Mouse (Mus musculus): Measurements from ENCODE around the gene Tent4b. TPM values are rescaled to one million over a fixed set of nuclear protein-coding genes. Genes with fewer than 3 reads are reported as not detected.

Tent4b gene
- polyA plus RNA-seq, 1 experiment from 2014 or later: 6.7 TPM

DNA sequence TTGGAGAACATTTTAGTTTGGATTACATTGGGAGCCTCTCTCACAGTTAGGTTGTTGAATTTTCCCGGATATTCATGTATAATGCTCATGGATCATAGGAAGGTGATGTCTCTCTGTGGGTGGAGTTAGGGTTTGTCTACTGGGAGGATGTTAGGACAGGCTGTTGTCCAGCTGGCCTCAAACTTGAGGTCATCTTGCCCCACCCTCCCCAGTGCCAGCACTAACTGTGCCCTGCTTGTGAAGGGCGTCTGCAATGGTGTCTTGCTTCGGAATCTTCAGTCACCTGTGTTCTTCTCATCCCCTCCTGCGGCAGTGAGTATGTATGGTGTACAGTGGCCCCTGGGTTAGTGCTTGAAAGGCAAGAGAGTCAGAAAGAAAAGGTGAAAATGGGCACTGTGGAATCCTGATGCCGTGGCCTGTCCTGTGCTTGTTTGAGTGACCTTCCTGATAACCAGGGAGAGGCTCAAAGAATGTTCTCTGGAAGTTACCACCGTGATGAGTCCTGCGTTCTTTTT is 61.5 kb downstream of the Tent4b start:
- no peak overlapping the region for H3K4me2 ChIP-seq (replicated peaks; ENCODE audit: low read depth, low read length)
- H3K36me3 ChIP-seq (ENCODE audit: insufficient read depth, low read length): peaks cover 7% of the 10 kb centered on the region; the same call in 1 of the 2 replicates
- H3K27me3 ChIP-seq (replicated peaks; ENCODE audit: insufficient read depth, low read length): no peaks in the 10 kb centered on the region
- no peak overlapping the region for H3K9ac ChIP-seq (replicated peaks; ENCODE audit: low read depth)
- no peak overlapping the region for H3K4me3 ChIP-seq (ENCODE audit: low read depth, low read length)
- 83% methylated on average over 7 of the region's 7 CpGs for WGBS
- H3K9me3 ChIP-seq (ENCODE audit: low read length): no peaks in the 10 kb centered on the region
- H3K27ac ChIP-seq (ENCODE audit: low read length): no peak overlapping the region
- peaks cover 7% of the 10 kb centered on the region; the same call in 1 of the 2 replicates for H3K4me1 ChIP-seq (ENCODE audit: insufficient read depth, low read depth, low read length)
- TF ChIP-seq EP300 (IDR thresholded peaks at IDR 0.05) (no peak), CTCF (IDR thresholded peaks at IDR 0.05) (no peak)
- ATAC-seq: no peak
- no peak for DNase-seq (ENCODE audit: low spot score)

- peak; percentile 74 for DNase-seq (ENCODE audit: low spot score)
- Histone ChIP-seq H3K4me3 (ENCODE audit: low read depth, low read length) (no peak overlapping the region), H3K4me2 (replicated peaks; ENCODE audit: low read depth, low read length) (no peak overlapping the region), H3K9me3 (ENCODE audit: low read length) (no peaks in the 10 kb centered on the region), H3K4me1 (ENCODE audit: insufficient read depth, low read depth, low read length) (peaks cover 7% of the 10 kb centered on the region; the same call in 1 of the 2 replicates), H3K27ac (ENCODE audit: low read length) (peak overlapping the region; percentile 58), H3K9ac (replicated peaks; ENCODE audit: low read depth) (no peak overlapping the region), H3K27me3 (replicated peaks; ENCODE audit: insufficient read depth, low read length) (no peaks in the 10 kb centered on the region), H3K36me3 (ENCODE audit: insufficient read depth, low read length) (no peaks in the 10 kb centered on the region)
- WGBS: 12% methylated on average over 14 of the region's 14 CpGs
- TF ChIP-seq EP300 (IDR thresholded peaks at IDR 0.05): no peak
- peak; percentile 38; the same call in 1 of the 2 replicates for TF ChIP-seq CTCF (IDR thresholded peaks at IDR 0.05)
- no peak for ATAC-seq
Measured at GRCm38 (mm10) chr8:88262831-88263635, 64.0 kb downstream of the Tent4b start.

DNA sequence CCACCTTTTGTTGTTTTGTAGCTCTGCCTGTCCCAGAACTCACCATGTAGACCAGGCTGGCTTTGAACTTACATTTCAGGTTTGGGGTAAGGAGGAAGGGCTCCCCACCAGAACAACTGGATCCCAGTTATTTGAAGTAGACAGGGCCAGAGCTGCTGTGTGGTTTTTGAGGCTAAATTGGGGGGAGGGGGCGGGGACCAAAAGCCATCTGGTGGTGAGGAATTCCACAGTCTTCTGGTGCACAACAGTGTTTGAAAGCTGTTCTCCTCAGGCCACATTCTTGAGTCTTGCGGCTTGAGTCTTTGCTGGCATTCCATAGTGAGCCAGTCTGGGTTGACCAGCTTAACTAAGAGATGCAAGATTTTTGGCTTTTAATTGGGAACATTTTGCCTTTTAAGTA is 66.5 kb downstream of the Tent4b start:
- TF ChIP-seq CTCF (IDR thresholded peaks at IDR 0.05) (0 out of 2 replicates have a peak, but pooled peaks have one; percentile 11), EP300 (IDR thresholded peaks at IDR 0.05) (no peak)
- Histone ChIP-seq H3K27ac (ENCODE audit: low read length) (0 out of 2 replicates have a peak overlapping the region, but pooled peaks have one; percentile 44), H3K9ac (replicated peaks; ENCODE audit: low read depth) (no peak overlapping the region), H3K27me3 (replicated peaks; ENCODE audit: insufficient read depth, low read length) (no peaks in the 10 kb centered on the region), H3K4me2 (replicated peaks; ENCODE audit: low read depth, low read length) (no peak overlapping the region), H3K4me3 (ENCODE audit: low read depth, low read length) (no peak overlapping the region), H3K9me3 (ENCODE audit: low read length) (no peaks in the 10 kb centered on the region), H3K36me3 (ENCODE audit: insufficient read depth, low read length) (no peaks in the 10 kb centered on the region), H3K4me1 (ENCODE audit: insufficient read depth, low read depth, low read length) (peaks cover 7% of the 10 kb centered on the region; the same call in 1 of the 2 replicates)
- ATAC-seq (no peak), DNase-seq (ENCODE audit: low spot score) (peak; percentile 74)
- WGBS: 5% methylated on average over 2 of the region's 2 CpGs

GRCm38 (mm10) chr8:88266170-88266800 is 67.3 kb downstream of the Tent4b start:
- Histone ChIP-seq H3K36me3 (ENCODE audit: insufficient read depth, low read length) (no peaks in the 10 kb centered on the region), H3K9ac (replicated peaks; ENCODE audit: low read depth) (no peak overlapping the region), H3K27ac (ENCODE audit: low read length) (peak overlapping the region; percentile 76; the same call in 1 of the 2 replicates), H3K27me3 (replicated peaks; ENCODE audit: insufficient read depth, low read length) (no peaks in the 10 kb centered on the region), H3K9me3 (ENCODE audit: low read length) (no peaks in the 10 kb centered on the region), H3K4me3 (ENCODE audit: low read depth, low read length) (no peak overlapping the region), H3K4me2 (replicated peaks; ENCODE audit: low read depth, low read length) (no peak overlapping the region), H3K4me1 (ENCODE audit: insufficient read depth, low read depth, low read length) (peaks cover 7% of the 10 kb centered on the region; the same call in 1 of the 2 replicates)
- WGBS: 35% methylated on average over 10 of the region's 10 CpGs
- peak; percentile 96 for DNase-seq (ENCODE audit: low spot score)
- ATAC-seq: peak; percentile 93
- TF ChIP-seq CTCF (IDR thresholded peaks at IDR 0.05) (peak; percentile 89), EP300 (IDR thresholded peaks at IDR 0.05) (peak; percentile 96)

GRCm38 (mm10) chr8:88266801-88267403 is 67.9 kb downstream of the Tent4b start:
- no peaks in the 10 kb centered on the region for H3K27me3 ChIP-seq (replicated peaks; ENCODE audit: insufficient read depth, low read length)
- no peak overlapping the region for H3K9ac ChIP-seq (replicated peaks; ENCODE audit: low read depth)
- ATAC-seq: peak; percentile 79
- TF ChIP-seq EP300 (IDR thresholded peaks at IDR 0.05) (no peak), CTCF (IDR thresholded peaks at IDR 0.05) (no peak)
- peaks cover 9% of the 10 kb centered on the region; the same call in 1 of the 2 replicates for H3K4me1 ChIP-seq (ENCODE audit: insufficient read depth, low read depth, low read length)
- peak overlapping the region; percentile 76 for H3K27ac ChIP-seq (ENCODE audit: low read length)
- H3K4me2 ChIP-seq (replicated peaks; ENCODE audit: low read depth, low read length): 0 out of 2 replicates have a peak overlapping the region, but pooled peaks have one; percentile 17
- no peak overlapping the region for H3K4me3 ChIP-seq (ENCODE audit: low read depth, low read length)
- H3K36me3 ChIP-seq (ENCODE audit: insufficient read depth, low read length): no peaks in the 10 kb centered on the region
- WGBS: 55% methylated on average over 14 of the region's 14 CpGs
- DNase-seq (ENCODE audit: low spot score): peak; percentile 82
- H3K9me3 ChIP-seq (ENCODE audit: low read length): no peaks in the 10 kb centered on the region
